Comparison of ENCODE assay signal across 18 mouse cellular contexts in genomic region chr9:50889211-50889610, GRCm38 (mm10). TPM values are rescaled to one million over a fixed set of nuclear protein-coding genes. Genes with fewer than 3 reads are reported as not detected.
A peak's percentile ranks its signal among the peaks of the same experiment; 100 is the strongest.
DNase-seq lines count a peak whose midpoint lies in the region; ATAC-seq lines count a peak whose summit lies in the region.
"Had no signal": no experiment of that assay in that cellular context is flagged by ENCODE, and none has a peak within 500 bp of the region (broad histone marks: within the 10 kb centered on the region; RNA-seq: fewer than 3 reads in every experiment).

No protein-coding gene starts in this region.

- peak; percentile 39; the same call in 1 of the 2 replicates for ATAC-seq in intestine, embryonic 16.5 days
- ATAC-seq in intestine, embryonic 15.5 days, result no peak
- no peak for ATAC-seq in hindbrain, embryonic 12.5 days (ENCODE audit: low FRiP score)
- ATAC-seq: forebrain, embryonic 13.5 days; forebrain, embryonic 15.5 days; forebrain, postnatal 0 days had no signal

- H3K36me3 ChIP-seq in intestine, embryonic 16.5 days (ENCODE audit: control insufficient read depth, insufficient read depth, low read length), result no peaks in the 10 kb centered on the region
- peaks cover 7% of the 10 kb centered on the region; the same call in 1 of the 2 replicates for H3K36me3 ChIP-seq in intestine, embryonic 15.5 days
- H3K36me3 ChIP-seq in hindbrain, embryonic 12.5 days, result peaks cover 11% of the 10 kb centered on the region; the same call in 1 of the 2 replicates

- no peak overlapping the region for H3K4me2 ChIP-seq in intestine, embryonic 16.5 days (ENCODE audit: low read depth, low read length)
- H3K4me2 ChIP-seq in intestine, embryonic 15.5 days (replicated peaks), result no peak overlapping the region
- no peak overlapping the region for H3K4me2 ChIP-seq in hindbrain, embryonic 12.5 days (replicated peaks)
- H3K4me2 ChIP-seq: embryonic facial prominence, embryonic 13.5 days; forebrain, embryonic 13.5 days; forebrain, embryonic 15.5 days had no signal

- H3K4me3 ChIP-seq in intestine, embryonic 16.5 days (ENCODE audit: low read length), result no peak overlapping the region
- H3K4me3 ChIP-seq in intestine, embryonic 15.5 days (replicated peaks), result no peak overlapping the region
- H3K4me3 ChIP-seq in brown adipose tissue, adult 24 weeks (ENCODE audit: insufficient read depth, low read depth, low read length), result no peak overlapping the region
- H3K4me3 ChIP-seq in hindbrain, embryonic 12.5 days, result no peak overlapping the region
- H3K4me3 ChIP-seq: embryonic facial prominence, embryonic 13.5 days; forebrain, embryonic 13.5 days; forebrain, embryonic 15.5 days had no signal

- H3K27me3 ChIP-seq in intestine, embryonic 16.5 days (replicated peaks; ENCODE audit: control insufficient read depth, insufficient read depth, low read length), result no peaks in the 10 kb centered on the region
- H3K27me3 ChIP-seq in intestine, embryonic 15.5 days (replicated peaks), result no peaks in the 10 kb centered on the region
- H3K27me3 ChIP-seq in hindbrain, embryonic 12.5 days, result no peaks in the 10 kb centered on the region
- H3K27me3 ChIP-seq: embryonic facial prominence, embryonic 13.5 days; forebrain, embryonic 13.5 days; forebrain, embryonic 15.5 days had no signal

- intact Hi-C loops in gastrocnemius, postnatal 36 days (cut with DNase I), result no loop called here

- 45% methylated on average over 6 of the region's 6 CpGs for WGBS in intestine, embryonic 16.5 days
- WGBS in intestine, embryonic 15.5 days, result 55% methylated on average over 6 of the region's 6 CpGs
- WGBS in hindbrain, embryonic 12.5 days, result 76% methylated on average over 6 of the region's 6 CpGs

- H3K4me1 ChIP-seq in intestine, embryonic 16.5 days (ENCODE audit: control insufficient read depth, insufficient read depth, low read length), result peaks cover 27% of the 10 kb centered on the region
- peaks cover 27% of the 10 kb centered on the region for H3K4me1 ChIP-seq in intestine, embryonic 15.5 days (replicated peaks)
- peaks cover 33% of the 10 kb centered on the region for H3K4me1 ChIP-seq in brown adipose tissue, adult 24 weeks (ENCODE audit: control insufficient read depth, insufficient read depth, insufficient read length, low read length)
- peaks cover 15% of the 10 kb centered on the region for H3K4me1 ChIP-seq in hindbrain, embryonic 12.5 days

- no peak overlapping the region for H3K9ac ChIP-seq in intestine, embryonic 16.5 days (ENCODE audit: low read depth, low read length)
- H3K9ac ChIP-seq in intestine, embryonic 15.5 days, result no peak overlapping the region
- H3K9ac ChIP-seq in hindbrain, embryonic 12.5 days, result no peak overlapping the region
- H3K9ac ChIP-seq: embryonic facial prominence, embryonic 13.5 days; forebrain, embryonic 13.5 days; forebrain, embryonic 15.5 days; forebrain, postnatal 0 days had no signal

- H3K27ac ChIP-seq in intestine, embryonic 16.5 days (ENCODE audit: low read length), result no peak overlapping the region
- H3K27ac ChIP-seq in intestine, embryonic 15.5 days, result no peak overlapping the region
- H3K27ac ChIP-seq in brown adipose tissue, adult 24 weeks (replicated peaks; ENCODE audit: low read depth, low read length), result peak overlapping the region; percentile 50
- no peak overlapping the region for H3K27ac ChIP-seq in hindbrain, embryonic 12.5 days
- H3K27ac ChIP-seq: embryonic facial prominence, embryonic 13.5 days; forebrain, embryonic 13.5 days; forebrain, embryonic 15.5 days had no signal

- H3K9me3 ChIP-seq in intestine, embryonic 16.5 days (ENCODE audit: control insufficient read depth, low read length), result no peaks in the 10 kb centered on the region
- no peaks in the 10 kb centered on the region for H3K9me3 ChIP-seq in intestine, embryonic 15.5 days
- H3K9me3 ChIP-seq in hindbrain, embryonic 12.5 days (replicated peaks), result no peaks in the 10 kb centered on the region
- H3K9me3 ChIP-seq: embryonic facial prominence, embryonic 13.5 days; forebrain, embryonic 13.5 days; forebrain, embryonic 15.5 days had no signal

- peak; percentile 64 for DNase-seq in gastrocnemius, adult 18-20 months (ENCODE audit: low spot score)
- no peak for DNase-seq in gastrocnemius, postnatal 36 days
- DNase-seq in skeletal muscle tissue, adult 2 months (ENCODE audit: low read depth, low spot score), result peak; percentile 82
- DNase-seq in thymus, postnatal 0 days (ENCODE audit: low spot score), result no peak
- DNase-seq: adrenal gland, adult 2 months; adrenal gland, postnatal 10 days; adrenal gland, postnatal 25 days; cerebellum, adult 11-12 months; cerebellum, adult 9-10 months; cerebellum, postnatal 10 days; forebrain, postnatal 0 days had no signal

RNA-seq across cellular contexts. Expression of gene Ppp2r1b, which starts 44.1 kb away (rescaled TPM):
- total RNA-seq in gastrocnemius, adult 18-20 months (2021), result 1 to 10 TPM; 4.3 to 5.4 TPM
- total RNA-seq in gastrocnemius, postnatal 36 days (2021), result 1 to 10 TPM; 4.9 to 5.9 TPM
- polyA plus RNA-seq in intestine, embryonic 16.5 days (2015; fragmentation: Nextera tagmentation; extraction: Ambion mirVana), result 58.5 and 63.9 TPM in 2 replicates
- 62.8 and 65.7 TPM in 2 replicates for polyA plus RNA-seq in intestine, embryonic 15.5 days (2015; fragmentation: Nextera tagmentation; extraction: Ambion mirVana)
- 35.1 and 41.6 TPM in 2 replicates for polyA plus RNA-seq in brown adipose tissue, adult 24 weeks (2012; ENCODE audit: insufficient read depth, insufficient read length, missing spikeins)
- polyA plus RNA-seq in thymus, postnatal 0 days (2015; fragmentation: Nextera tagmentation; extraction: Ambion mirVana), result 47.0 and 48.7 TPM in 2 replicates
- polyA plus RNA-seq in hindbrain, embryonic 12.5 days (2016; fragmentation: Nextera tagmentation; extraction: Ambion mirVana), result 87.6 and 90.5 TPM in 2 replicates

Comparison
In these comparisons a context has a peak if more than half of its experiments do, and no peak if none do; other contexts are left out.
1. DNase-seq: peak in gastrocnemius, adult 18-20 months (single experiment) and skeletal muscle tissue, adult 2 months (single experiment); none in gastrocnemius, postnatal 36 days (0 of 2) and thymus, postnatal 0 days (single experiment).